Mouse (Mus musculus) small intestine, adult 2 months (tissue): ENCODE measurements around the gene Ush1c.

Source experiments
- CTCF ChIP-seq: fragments of 200-500 bp; IDR thresholded peaks from 2 replicates; pipeline ENCODE4 v1.5.1; 2012; ENCODE audit warnings: low read depth, mild to moderate bottlenecking, control low read depth, inconsistent platforms, low read length, moderate library complexity, mixed read lengths; ENCODE audit not compliant: insufficient replicate concordance, insufficient read length; ENCODE audit errors: extremely low read depth
- POLR2A ChIP-seq: fragments of 200-500 bp; IDR thresholded peaks from 2 replicates; pipeline ENCODE4 v1.6.1; 2012; ENCODE audit warnings: low read depth, mild to moderate bottlenecking, control low read depth, inconsistent platforms, low read length, moderate library complexity

DNA sequence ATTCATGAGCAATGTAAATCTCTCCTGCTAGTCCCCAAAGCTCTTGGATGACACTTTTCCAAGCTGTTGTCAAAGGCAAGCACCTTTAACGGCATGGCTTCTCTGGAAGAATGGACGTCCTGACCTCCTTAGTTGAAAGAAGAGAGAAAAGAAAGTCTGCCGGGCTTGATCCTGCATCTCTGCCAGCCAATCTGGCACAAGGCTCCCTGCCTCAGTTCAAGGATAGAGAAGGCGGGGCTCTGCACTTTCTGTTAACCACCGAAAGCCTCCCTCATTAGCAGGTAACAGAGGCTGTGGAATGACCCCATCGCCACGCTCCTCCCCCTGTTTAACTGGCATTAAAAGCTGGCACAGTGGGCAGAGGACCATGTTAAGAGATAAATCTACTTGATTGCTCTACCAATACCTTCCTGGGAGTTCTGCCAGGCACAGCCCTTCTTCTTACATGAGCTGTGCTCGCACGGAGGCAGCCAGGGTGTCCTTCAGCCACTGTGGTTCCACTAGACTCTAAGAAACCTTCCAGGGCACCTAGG is 85.4 kb downstream of the Ush1c start:
- TF ChIP-seq CTCF = no peak
- no peak for TF ChIP-seq POLR2A
